Mouse (Mus musculus): ENCODE measurements around the gene Cd96. TPM values are rescaled to one million over a fixed set of nuclear protein-coding genes. Genes with fewer than 3 reads are reported as not detected.

The Cd96 gene
- total and polyA plus RNA-seq, 2 experiments from 2014 or later, result not detected

DNA sequence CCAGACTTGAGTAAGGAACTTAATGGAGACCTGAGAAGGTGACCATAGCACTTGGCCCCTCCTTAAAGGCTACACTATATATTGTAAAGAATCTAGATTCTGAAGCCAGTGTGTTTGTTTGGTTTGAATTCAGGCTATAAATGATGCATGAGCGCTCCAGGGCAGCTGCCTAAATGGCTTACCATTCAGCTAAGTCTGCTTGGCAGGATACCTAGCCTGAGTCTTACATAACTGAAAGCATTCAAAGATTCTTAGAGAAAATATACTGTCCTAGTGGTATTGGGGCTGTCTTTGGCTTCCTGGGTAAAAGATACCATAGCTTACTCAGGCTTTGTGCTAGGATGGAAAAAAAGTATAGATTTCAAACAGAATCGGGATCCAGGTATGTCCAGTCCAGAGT lies 98.7 kb downstream of the Cd96 start:
- Histone ChIP-seq H3K9ac (replicated peaks; ENCODE audit: low read depth, low read length) (no peak overlapping the region), H3K9me3 (replicated peaks; ENCODE audit: control insufficient read depth, low read length) (no peaks in the 10 kb centered on the region), H3K27ac (ENCODE audit: low read depth) (no peak overlapping the region), H3K36me3 (replicated peaks; ENCODE audit: control insufficient read depth, insufficient read depth, low read length) (no peaks in the 10 kb centered on the region), H3K4me3 (ENCODE audit: low read depth, low read length) (no peak overlapping the region), H3K4me2 (ENCODE audit: low read depth, low read length) (no peak overlapping the region), H3K4me1 (ENCODE audit: control insufficient read depth, insufficient read depth) (no peaks in the 10 kb centered on the region), H3K27me3 (ENCODE audit: control insufficient read depth, insufficient read depth, low read length) (no peaks in the 10 kb centered on the region)
- ATAC-seq (ENCODE audit: insufficient read depth, low read depth) (no peak), DNase-seq (ENCODE audit: low spot score) (no peak)
- WGBS, result 69% methylated on average over 2 of the region's 2 CpGs
- TF ChIP-seq EP300 (IDR thresholded peaks at IDR 0.05; ENCODE audit: low read depth) (no peak), CTCF (IDR thresholded peaks at IDR 0.05; ENCODE audit: low read depth) (no peak)

- WGBS, result 70% methylated on average over 2 of the region's 2 CpGs
- ATAC-seq (ENCODE audit: insufficient read depth, low read depth), result no peak
- no peaks in the 10 kb centered on the region for H3K36me3 ChIP-seq (replicated peaks; ENCODE audit: control insufficient read depth, insufficient read depth, low read length)
Observed at GRCm38 (mm10) chr16:46020396-46020795, 99.7 kb downstream of the Cd96 start.

DNA sequence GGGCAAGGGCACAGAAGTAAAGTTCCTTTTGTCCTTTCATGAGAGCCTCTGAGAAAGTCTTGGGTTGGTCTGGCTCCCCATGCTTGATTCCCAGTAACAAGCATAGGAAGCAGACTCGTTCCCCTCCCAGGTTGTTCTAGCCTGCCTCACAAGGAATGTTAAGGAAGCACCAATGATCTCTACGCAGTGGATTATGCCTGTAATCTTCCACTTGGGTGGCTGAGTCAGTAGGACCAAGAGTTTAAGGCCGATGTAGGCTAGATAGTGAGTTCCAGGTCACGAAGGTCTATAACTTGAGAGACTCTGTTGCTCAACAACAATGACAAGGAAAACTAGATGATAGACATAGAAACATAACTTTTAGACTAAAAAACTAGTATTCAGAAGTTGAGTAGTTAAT lies 100.3 kb downstream of the Cd96 start:
- H3K4me1 ChIP-seq (ENCODE audit: control insufficient read depth, insufficient read depth), result no peaks in the 10 kb centered on the region
- H3K36me3 ChIP-seq (replicated peaks; ENCODE audit: control insufficient read depth, insufficient read depth, low read length), result no peaks in the 10 kb centered on the region
- H3K9ac ChIP-seq (replicated peaks; ENCODE audit: low read depth, low read length), result no peak overlapping the region
- no peak overlapping the region for H3K27ac ChIP-seq (ENCODE audit: low read depth)
- 71% methylated on average over 4 of the region's 4 CpGs for WGBS
- no peak overlapping the region for H3K4me2 ChIP-seq (ENCODE audit: low read depth, low read length)
- no peak for DNase-seq (ENCODE audit: low spot score)
- no peaks in the 10 kb centered on the region for H3K9me3 ChIP-seq (replicated peaks; ENCODE audit: control insufficient read depth, low read length)
- no peak overlapping the region for H3K4me3 ChIP-seq (ENCODE audit: low read depth, low read length)
- TF ChIP-seq CTCF (IDR thresholded peaks at IDR 0.05; ENCODE audit: low read depth), result no peak
- no peak for TF ChIP-seq EP300 (IDR thresholded peaks at IDR 0.05; ENCODE audit: low read depth)
- no peaks in the 10 kb centered on the region for H3K27me3 ChIP-seq (ENCODE audit: control insufficient read depth, insufficient read depth, low read length)
- ATAC-seq (ENCODE audit: insufficient read depth, low read depth), result no peak

More at GRCm38 (mm10) chr16:46020396-46020795, 99.7 kb downstream of the Cd96 start:
- H3K9ac ChIP-seq (replicated peaks; ENCODE audit: low read depth, low read length), result no peak overlapping the region
- no peaks in the 10 kb centered on the region for H3K4me1 ChIP-seq (ENCODE audit: control insufficient read depth, insufficient read depth)
- no peak overlapping the region for H3K4me3 ChIP-seq (ENCODE audit: low read depth, low read length)
- H3K4me2 ChIP-seq (ENCODE audit: low read depth, low read length), result no peak overlapping the region
- no peaks in the 10 kb centered on the region for H3K27me3 ChIP-seq (ENCODE audit: control insufficient read depth, insufficient read depth, low read length)
- no peak overlapping the region for H3K27ac ChIP-seq (ENCODE audit: low read depth)
- DNase-seq (ENCODE audit: low spot score), result no peak
- TF ChIP-seq EP300 (IDR thresholded peaks at IDR 0.05; ENCODE audit: low read depth) (no peak), CTCF (IDR thresholded peaks at IDR 0.05; ENCODE audit: low read depth) (no peak)
- H3K9me3 ChIP-seq (replicated peaks; ENCODE audit: control insufficient read depth, low read length), result no peaks in the 10 kb centered on the region

GRCm38 (mm10) chr16:46019359-46019758 lies 100.7 kb downstream of the Cd96 start:
- TF ChIP-seq EP300 (IDR thresholded peaks at IDR 0.05; ENCODE audit: low read depth), result no peak
- no peak for TF ChIP-seq CTCF (IDR thresholded peaks at IDR 0.05; ENCODE audit: low read depth)
- no peaks in the 10 kb centered on the region for H3K4me1 ChIP-seq (ENCODE audit: control insufficient read depth, insufficient read depth)
- no peak for DNase-seq (ENCODE audit: low spot score)
- no peaks in the 10 kb centered on the region for H3K9me3 ChIP-seq (replicated peaks; ENCODE audit: control insufficient read depth, low read length)
- no peak overlapping the region for H3K4me2 ChIP-seq (ENCODE audit: low read depth, low read length)
- no peak overlapping the region for H3K9ac ChIP-seq (replicated peaks; ENCODE audit: low read depth, low read length)
- no peak for ATAC-seq (ENCODE audit: insufficient read depth, low read depth)
- WGBS, result 71% methylated on average over 1 of the region's 1 CpGs
- no peaks in the 10 kb centered on the region for H3K27me3 ChIP-seq (ENCODE audit: control insufficient read depth, insufficient read depth, low read length)
- no peaks in the 10 kb centered on the region for H3K36me3 ChIP-seq (replicated peaks; ENCODE audit: control insufficient read depth, insufficient read depth, low read length)
- no peak overlapping the region for H3K27ac ChIP-seq (ENCODE audit: low read depth)
- no peak overlapping the region for H3K4me3 ChIP-seq (ENCODE audit: low read depth, low read length)

GRCm38 (mm10) chr16:46011696-46012095 lies 108.4 kb downstream of the Cd96 start:
- Histone ChIP-seq H3K4me1 (ENCODE audit: control insufficient read depth, insufficient read depth) (0 out of 2 replicates have a peak, but pooled peaks cover 5% of the 10 kb centered on the region), H3K4me2 (ENCODE audit: low read depth, low read length) (no peak overlapping the region), H3K36me3 (replicated peaks; ENCODE audit: control insufficient read depth, insufficient read depth, low read length) (no peaks in the 10 kb centered on the region), H3K27me3 (ENCODE audit: control insufficient read depth, insufficient read depth, low read length) (no peaks in the 10 kb centered on the region), H3K9ac (replicated peaks; ENCODE audit: low read depth, low read length) (no peak overlapping the region), H3K4me3 (ENCODE audit: low read depth, low read length) (no peak overlapping the region), H3K9me3 (replicated peaks; ENCODE audit: control insufficient read depth, low read length) (no peaks in the 10 kb centered on the region), H3K27ac (ENCODE audit: low read depth) (no peak overlapping the region)
- no peak for ATAC-seq (ENCODE audit: insufficient read depth, low read depth)
- DNase-seq (ENCODE audit: low spot score), result no peak
- TF ChIP-seq CTCF (IDR thresholded peaks at IDR 0.05; ENCODE audit: low read depth) (no peak), EP300 (IDR thresholded peaks at IDR 0.05; ENCODE audit: low read depth) (no peak)
- 100% methylated on average over 1 of the region's 1 CpGs for WGBS

GRCm38 (mm10) chr16:46010906-46011220 lies 109.2 kb downstream of the Cd96 start:
- H3K4me1 ChIP-seq (ENCODE audit: control insufficient read depth, insufficient read depth), result 0 out of 2 replicates have a peak, but pooled peaks cover 5% of the 10 kb centered on the region
- H3K4me3 ChIP-seq (ENCODE audit: low read depth, low read length), result peak overlapping the region; percentile 55
- no peak for ATAC-seq (ENCODE audit: insufficient read depth, low read depth)
- H3K36me3 ChIP-seq (replicated peaks; ENCODE audit: control insufficient read depth, insufficient read depth, low read length), result no peaks in the 10 kb centered on the region
- TF ChIP-seq CTCF (IDR thresholded peaks at IDR 0.05; ENCODE audit: low read depth) (no peak), EP300 (IDR thresholded peaks at IDR 0.05; ENCODE audit: low read depth) (no peak)
- peak overlapping the region; percentile 64 for H3K9ac ChIP-seq (replicated peaks; ENCODE audit: low read depth, low read length)
- no peaks in the 10 kb centered on the region for H3K9me3 ChIP-seq (replicated peaks; ENCODE audit: control insufficient read depth, low read length)
- peak overlapping the region; percentile 43 for H3K27ac ChIP-seq (ENCODE audit: low read depth)
- H3K27me3 ChIP-seq (ENCODE audit: control insufficient read depth, insufficient read depth, low read length), result no peaks in the 10 kb centered on the region
- 11% methylated on average over 5 of the region's 5 CpGs for WGBS
- H3K4me2 ChIP-seq (ENCODE audit: low read depth, low read length), result peak overlapping the region; percentile 76
- DNase-seq (ENCODE audit: low spot score), result no peak
